Mouse (Mus musculus) hindbrain, embryonic 16.5 days (tissue): ENCODE results near the gene Cel. TPM values are rescaled to one million over a fixed set of nuclear protein-coding genes. Genes with fewer than 3 reads are reported as not detected.

Experiments used
- ATAC-seq: fragments of 200-750 bp; cut with Nextera tagmentation; 2 replicates; pipeline ENCODE4 v1.8.0; 2017; ENCODE audit warnings: moderate TSS enrichment, moderate library complexity
- H3K27ac ChIP-seq: fragments of 300-500 bp; sonication (generic); 2 replicates; pipeline ENCODE4 v1.5.1; 2014; ENCODE audit warnings: low read depth, mild to moderate bottlenecking, control low read depth, low read length, moderate library complexity
- H3K27me3 ChIP-seq: fragments of 300-500 bp; sonication (generic); replicated peaks from 2 replicates; pipeline ENCODE4 v1.6.1; 2014; ENCODE audit warnings: low read length; ENCODE audit not compliant: control insufficient read depth, insufficient read depth
- H3K36me3 ChIP-seq: fragments of 300-500 bp; sonication (generic); 2 replicates; pipeline ENCODE4 v1.6.1; 2014; ENCODE audit warnings: mild to moderate bottlenecking, low read length, moderate library complexity, mixed read lengths; ENCODE audit not compliant: control insufficient read depth, insufficient read depth
- H3K4me1 ChIP-seq: fragments of 300-500 bp; sonication (generic); 2 replicates; pipeline ENCODE4 v1.6.1; 2014; ENCODE audit warnings: low read depth, low read length; ENCODE audit not compliant: control insufficient read depth, insufficient read depth
- H3K4me2 ChIP-seq: fragments of 300-500 bp; sonication (generic); 2 replicates; pipeline ENCODE4 v1.6.1; 2014; ENCODE audit warnings: mild to moderate bottlenecking, low read length, control low read depth, moderate library complexity
- H3K4me3 ChIP-seq: fragments of 300-500 bp; sonication (generic); 2 replicates; pipeline ENCODE4 v1.5.1; 2014; ENCODE audit warnings: mild to moderate bottlenecking, low read length, control low read depth, moderate library complexity
- H3K9ac ChIP-seq: fragments of 300-500 bp; sonication (generic); 2 replicates; pipeline ENCODE4 v1.6.1; 2014; ENCODE audit warnings: low read depth, mild to moderate bottlenecking, control low read depth, low read length, moderate library complexity
- H3K9me3 ChIP-seq: fragments of 300-500 bp; sonication (generic); 2 replicates; pipeline ENCODE4 v1.6.1; 2014; ENCODE audit warnings: mild to moderate bottlenecking, low read length, moderate library complexity; ENCODE audit not compliant: control insufficient read depth
- whole genome bisulfite sequencing: fragments of 180-500 bp; shearing (Covaris S2); extraction: QIAGEN DNeasy Blood & Tissue Kit; methylation state at CpG from one replicate; pipeline ENCODE4 v1.1.7; 2014; 5-methylcytosine and 5-hydroxymethylcytosine counted together
- polyA plus RNA-seq: library from polyadenylated mRNA; unstranded; fragments of >200 nt; fragmentation: Nextera tagmentation; extraction: Ambion mirVana; gene quantifications from 2 replicates; pipeline ENCODE4 v1.2.1, GENCODE M21; 2015

Cel gene
- polyA plus RNA-seq, result not detected in 2 replicates

DNA sequence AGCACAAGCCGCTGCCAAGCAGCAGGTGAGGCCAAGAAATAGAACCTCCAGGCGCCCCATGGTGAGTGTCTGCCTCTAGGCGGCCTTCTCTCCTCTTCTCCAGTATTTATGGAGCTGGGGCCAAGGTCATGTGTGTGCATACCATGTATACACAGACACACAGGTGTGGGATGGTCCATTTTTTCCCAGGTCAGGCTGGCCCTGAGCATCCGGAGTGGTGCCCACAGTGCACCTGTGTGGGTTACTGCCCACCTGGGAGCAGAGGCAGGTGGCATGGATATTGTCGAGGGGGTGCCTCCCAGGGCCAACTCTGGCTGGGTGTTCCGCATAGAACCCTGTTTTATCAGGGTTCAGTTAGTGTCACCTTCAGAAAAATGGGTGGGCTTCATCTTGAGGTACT lies at the start of gene Cel:
TSS of gene Cel (minus strand) at position 101 of the 400 bp plus-strand sequence.
- WGBS, result 72% methylated on average over 6 of the region's 6 CpGs
- peaks cover 19% of the 10 kb centered on the region for H3K36me3 ChIP-seq

DNA sequence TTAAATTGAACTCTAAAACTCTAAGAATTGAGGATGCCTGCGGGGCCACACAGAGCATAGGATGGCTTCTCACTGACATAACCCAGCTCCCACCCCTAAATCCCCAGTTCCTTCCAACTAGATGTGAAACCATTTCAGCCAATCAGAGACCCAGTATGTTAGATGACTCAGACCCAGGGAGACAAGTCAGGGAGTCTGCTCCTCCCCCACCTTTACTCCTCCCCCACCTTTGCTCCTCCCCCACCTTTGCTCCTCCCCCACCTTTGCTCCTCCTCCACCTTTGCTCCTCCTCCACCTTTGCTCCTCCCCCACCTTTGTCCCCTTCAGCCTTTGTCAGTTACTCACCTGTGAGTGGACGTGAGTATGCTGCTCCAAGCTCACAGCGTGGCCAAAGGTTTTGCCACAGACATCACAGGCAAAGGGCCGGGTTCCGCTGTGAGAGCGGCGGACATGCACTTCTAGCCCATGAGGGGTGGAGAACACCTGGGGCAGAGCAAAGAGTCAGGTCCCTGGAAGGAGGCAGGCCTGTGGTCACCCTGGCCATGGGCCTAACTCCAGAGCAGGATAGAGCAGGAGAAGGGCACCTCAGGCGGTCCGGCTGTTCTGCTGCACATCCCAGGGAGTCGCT lies 49.3 kb upstream of the Cel start:
- no peak for ATAC-seq
- Histone ChIP-seq H3K9me3 (no peaks in the 10 kb centered on the region), H3K9ac (no peak overlapping the region), H3K4me3 (no peak overlapping the region), H3K4me1 (no peaks in the 10 kb centered on the region), H3K27me3 (no peaks in the 10 kb centered on the region), H3K27ac (no peak overlapping the region), H3K36me3 (no peaks in the 10 kb centered on the region), H3K4me2 (no peak overlapping the region)
- 64% methylated on average over 10 of the region's 10 CpGs for WGBS

More for the DNA sequence above, at the start of gene Cel:
- no peak within 1 kb of the TSS for H3K9ac ChIP-seq
- no peaks in the 10 kb centered on the region for H3K4me1 ChIP-seq
- no peaks in the 10 kb centered on the region for H3K9me3 ChIP-seq
- H3K27ac ChIP-seq, result no peak within 1 kb of the TSS
- no peak within 1 kb of the TSS for H3K4me3 ChIP-seq
- no peak for ATAC-seq
- H3K27me3 ChIP-seq, result no peaks in the 10 kb centered on the region
- H3K4me2 ChIP-seq, result no peak within 1 kb of the TSS

DNA sequence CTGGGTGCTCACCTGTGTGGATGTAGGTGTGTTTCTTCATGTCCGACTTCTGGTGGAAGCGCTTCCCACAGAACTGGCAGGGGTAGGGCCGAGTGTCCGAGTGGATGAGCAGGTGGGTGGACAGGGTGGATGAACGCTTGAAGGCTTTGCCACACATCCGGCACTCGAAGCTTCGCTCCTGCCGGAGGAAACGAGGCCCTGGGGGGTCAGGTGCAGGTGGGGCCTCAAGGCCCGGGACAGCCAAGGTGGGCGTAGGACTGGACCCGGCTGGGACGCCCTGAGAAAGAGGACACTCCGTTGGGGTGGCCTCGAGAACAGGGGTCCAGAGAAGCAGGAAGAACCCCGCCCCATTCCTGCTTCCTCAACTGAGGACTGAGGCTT lies 48.2 kb upstream of the Cel start:
- Histone ChIP-seq H3K4me1 (no peaks in the 10 kb centered on the region), H3K36me3 (no peaks in the 10 kb centered on the region), H3K4me3 (no peak overlapping the region), H3K9ac (no peak overlapping the region), H3K9me3 (no peaks in the 10 kb centered on the region), H3K27ac (no peak overlapping the region), H3K4me2 (no peak overlapping the region), H3K27me3 (no peaks in the 10 kb centered on the region)
- WGBS, result 82% methylated on average over 17 of the region's 17 CpGs
- ATAC-seq, result no peak

GRCm38 (mm10) chr2:28610716-28611406 lies 47.7 kb upstream of the Cel start:
- Histone ChIP-seq H3K4me3 (no peak overlapping the region), H3K9ac (no peak overlapping the region), H3K27me3 (no peaks in the 10 kb centered on the region), H3K4me1 (no peaks in the 10 kb centered on the region), H3K9me3 (no peaks in the 10 kb centered on the region), H3K4me2 (no peak overlapping the region), H3K36me3 (no peaks in the 10 kb centered on the region), H3K27ac (no peak overlapping the region)
- WGBS, result 52% methylated on average over 12 of the region's 12 CpGs
- no peak for ATAC-seq

GRCm38 (mm10) chr2:28609851-28610250 lies 46.6 kb upstream of the Cel start:
- Histone ChIP-seq H3K36me3 (no peaks in the 10 kb centered on the region), H3K4me2 (no peak overlapping the region), H3K27me3 (no peaks in the 10 kb centered on the region), H3K4me3 (no peak overlapping the region), H3K9me3 (no peaks in the 10 kb centered on the region), H3K9ac (no peak overlapping the region), H3K4me1 (no peaks in the 10 kb centered on the region), H3K27ac (no peak overlapping the region)
- WGBS, result 90% methylated on average over 10 of the region's 10 CpGs
- ATAC-seq, result no peak

DNA sequence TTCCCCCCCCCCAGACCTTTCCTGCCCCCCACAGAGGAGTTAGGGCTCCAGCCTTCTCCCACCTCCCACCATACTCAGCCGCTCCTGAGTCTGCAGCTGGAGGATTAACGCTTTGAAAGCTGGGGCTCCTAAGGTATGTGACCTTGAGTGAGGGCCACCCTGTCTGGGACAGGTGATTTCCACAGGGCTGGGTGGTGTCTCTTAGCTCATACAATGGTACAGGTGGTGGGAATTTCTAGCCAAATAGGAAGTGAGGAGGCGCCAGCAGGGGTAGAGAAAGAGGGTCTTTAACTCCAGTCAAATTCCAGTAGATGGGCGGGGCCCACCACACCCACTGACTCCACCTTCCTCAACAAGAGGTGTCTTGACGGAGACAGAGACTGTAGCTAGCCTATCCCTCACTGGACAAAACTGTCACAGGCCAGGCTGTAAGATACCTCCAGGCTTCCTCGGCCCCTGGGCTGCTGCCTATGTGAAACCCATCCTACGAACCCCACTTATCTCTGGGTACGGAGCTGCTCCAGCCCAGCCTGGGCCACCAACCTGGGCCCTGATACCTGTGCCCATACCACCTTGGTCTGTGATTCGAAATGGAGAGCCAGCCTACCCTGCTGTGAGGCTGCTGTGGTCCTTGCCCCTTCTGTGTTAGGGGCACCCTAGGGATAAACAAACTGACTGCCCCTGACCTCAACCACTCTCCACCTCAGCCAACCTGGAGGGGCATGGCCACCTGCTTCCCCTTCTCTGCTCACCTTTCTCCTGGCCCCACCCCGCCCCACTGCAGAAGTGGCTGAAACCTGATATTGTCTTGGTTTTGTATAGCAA lies 44.4 kb upstream of the Cel start:
- H3K27me3 ChIP-seq, result no peaks in the 10 kb centered on the region
- H3K27ac ChIP-seq, result no peak overlapping the region
- 50% methylated on average over 10 of the region's 10 CpGs for WGBS
- no peak overlapping the region for H3K9ac ChIP-seq
- H3K36me3 ChIP-seq, result no peaks in the 10 kb centered on the region
- ATAC-seq, result no peak
- no peaks in the 10 kb centered on the region for H3K9me3 ChIP-seq
- H3K4me3 ChIP-seq, result no peak overlapping the region
- H3K4me1 ChIP-seq, result no peaks in the 10 kb centered on the region
- no peak overlapping the region for H3K4me2 ChIP-seq

DNA sequence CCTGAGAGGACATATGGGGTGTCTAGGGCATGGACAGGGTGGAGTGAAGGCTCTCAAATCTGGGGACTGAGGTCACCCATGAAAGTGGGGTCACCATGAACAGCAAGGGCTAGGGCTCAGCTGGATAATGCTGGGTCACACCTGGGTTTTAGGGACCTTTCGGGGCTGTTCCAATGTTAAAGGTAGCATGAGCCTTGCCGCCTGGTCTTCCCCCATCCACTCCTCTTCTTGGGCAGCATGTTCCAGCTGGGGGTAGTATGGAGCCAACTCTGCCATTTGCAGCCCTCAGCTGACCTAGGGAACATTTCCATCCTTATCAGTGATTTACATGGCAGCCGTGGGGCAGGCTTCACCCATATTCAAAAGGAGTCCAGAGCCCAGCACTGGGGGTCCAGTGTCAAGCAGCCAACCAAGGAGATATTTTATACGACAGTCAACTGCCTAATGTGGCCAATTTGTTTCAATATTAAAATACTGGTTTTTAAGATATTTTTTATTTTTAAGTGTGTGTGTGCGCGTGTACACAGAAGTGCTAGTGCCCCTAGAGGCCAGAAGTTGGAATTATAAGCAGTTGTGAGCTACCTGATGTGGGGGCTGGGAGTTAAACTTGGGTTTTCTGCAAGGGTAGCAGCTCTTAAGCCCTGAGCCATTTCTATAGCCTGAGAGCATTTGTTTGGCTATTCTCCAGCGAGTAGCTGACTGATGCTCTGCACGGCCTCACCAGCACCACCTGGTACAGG lies 43.6 kb upstream of the Cel start:
- Histone ChIP-seq H3K9me3 (no peaks in the 10 kb centered on the region), H3K4me1 (no peaks in the 10 kb centered on the region), H3K36me3 (no peaks in the 10 kb centered on the region), H3K4me3 (no peak overlapping the region), H3K9ac (no peak overlapping the region), H3K4me2 (no peak overlapping the region), H3K27me3 (no peaks in the 10 kb centered on the region), H3K27ac (no peak overlapping the region)
- 71% methylated on average over 8 of the region's 8 CpGs for WGBS
- ATAC-seq, result no peak

DNA sequence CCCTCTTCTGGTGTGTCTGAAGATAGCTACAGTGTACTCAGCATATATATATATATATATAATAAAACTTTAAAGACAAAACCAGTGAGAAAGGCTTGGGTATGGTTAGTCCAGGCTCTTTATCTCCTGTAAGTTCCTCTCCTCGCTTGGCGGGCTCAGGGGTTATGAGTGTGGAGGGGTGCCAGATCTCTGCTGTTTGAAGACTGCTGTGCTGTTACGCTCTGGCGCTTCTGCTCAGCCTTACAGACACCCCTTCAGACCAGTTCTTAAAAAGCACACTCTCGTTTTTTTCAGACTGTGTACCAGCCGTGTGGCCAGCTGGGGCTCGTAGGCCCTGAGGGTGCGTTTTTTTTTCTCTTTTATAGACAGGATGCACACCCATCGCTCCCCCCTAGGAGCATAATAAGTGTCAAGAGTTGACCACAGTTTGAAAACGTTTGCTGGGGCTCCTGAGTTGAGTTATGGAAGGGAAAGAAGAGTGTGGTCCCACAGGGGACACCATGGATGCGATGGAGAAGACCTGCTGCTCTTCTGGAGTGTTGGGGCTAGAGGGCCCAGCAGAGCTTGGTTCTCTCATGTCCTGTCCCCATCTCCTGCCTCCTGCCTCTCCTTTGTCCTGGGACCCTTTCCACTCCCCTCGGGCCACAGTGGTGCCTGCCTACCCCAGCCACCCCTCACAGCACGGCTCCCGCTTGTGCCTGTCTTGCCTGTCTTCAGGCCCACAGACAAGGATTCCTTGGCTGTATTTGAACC lies 42.8 kb upstream of the Cel start:
- Histone ChIP-seq H3K9ac (no peak overlapping the region), H3K27ac (no peak overlapping the region), H3K4me1 (no peaks in the 10 kb centered on the region), H3K27me3 (no peaks in the 10 kb centered on the region), H3K36me3 (no peaks in the 10 kb centered on the region), H3K4me3 (no peak overlapping the region), H3K4me2 (no peak overlapping the region), H3K9me3 (no peaks in the 10 kb centered on the region)
- WGBS, result 62% methylated on average over 14 of the region's 14 CpGs
- ATAC-seq, result no peak
